Mouse (Mus musculus): ENCODE measurements around the gene Vmn2r94. TPM values are rescaled to one million over a fixed set of nuclear protein-coding genes. Genes with fewer than 3 reads are reported as not detected.

The Vmn2r94 gene
- not detected for polyA plus RNA-seq (2015; fragmentation: Illumina TruSeq; extraction: RNeasy Lipid Tissue Mini Kit (QIAGEN cat#74804); ENCODE audit: insufficient read depth, low replicate concordance)

DNA sequence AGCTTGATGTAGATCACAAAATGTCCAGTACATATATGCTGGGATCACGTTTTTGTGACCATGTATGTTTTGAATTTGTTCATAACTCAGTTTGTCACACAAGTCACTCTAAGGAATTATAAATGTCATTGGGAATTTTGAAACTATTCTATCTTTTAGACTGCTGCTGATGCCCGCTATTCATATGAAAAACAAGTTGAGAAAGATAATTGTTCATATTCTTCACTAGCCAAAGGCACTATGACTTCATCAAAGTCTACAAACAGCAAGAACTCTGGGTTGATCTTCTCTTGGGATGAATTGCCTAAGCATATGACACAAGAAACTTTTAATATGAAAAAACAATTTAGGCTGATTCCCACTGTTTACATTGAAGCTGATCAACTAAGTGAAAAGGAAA lies at the start of gene Vmn2r94:
Gene Vmn2r94 (minus strand): TSS at position 101 of the 400 bp plus-strand sequence.

DNA sequence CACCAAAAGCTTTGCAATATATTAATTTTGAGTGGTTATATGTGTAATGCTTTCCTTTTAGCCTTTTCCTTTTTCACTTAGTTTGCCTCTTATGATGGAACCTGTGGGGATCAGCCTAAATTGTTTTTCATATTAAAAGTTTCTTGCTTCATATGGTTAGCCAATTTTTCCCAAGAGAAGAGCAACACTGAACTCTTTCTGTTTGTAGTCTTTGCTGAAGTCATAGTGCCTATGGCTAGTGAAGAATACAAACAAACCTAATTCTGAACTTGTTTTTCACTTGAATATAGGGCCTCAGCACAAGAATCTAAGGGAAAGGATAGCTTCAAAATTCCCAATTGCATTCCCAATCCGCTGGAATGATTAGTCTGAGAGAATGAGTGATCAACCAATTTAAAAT lies 20.2 kb upstream of the Vmn2r94 start, which contains the start of gene Vmn2r93:
Gene Vmn2r93 (plus strand): TSS at position 301 of the 400 bp plus-strand sequence.

Other genes starting within 250 kb of the Vmn2r94 start
- not detected for gene Vmn2r124, start 228.3 kb downstream of the Vmn2r94 start, polyA plus RNA-seq (2015; fragmentation: Illumina TruSeq; extraction: RNeasy Lipid Tissue Mini Kit (QIAGEN cat#74804); ENCODE audit: insufficient read depth, low replicate concordance)
- gene Vmn2r91, start 192.7 kb downstream of the Vmn2r94 start, polyA plus RNA-seq (2015; fragmentation: Illumina TruSeq; extraction: RNeasy Lipid Tissue Mini Kit (QIAGEN cat#74804); ENCODE audit: insufficient read depth, low replicate concordance), result not detected
- gene Vmn2r92, start 125.9 kb downstream of the Vmn2r94 start, polyA plus RNA-seq (2015; fragmentation: Illumina TruSeq; extraction: RNeasy Lipid Tissue Mini Kit (QIAGEN cat#74804); ENCODE audit: insufficient read depth, low replicate concordance), result not detected
- not detected for gene Vmn2r93, start 20.3 kb upstream of the Vmn2r94 start, polyA plus RNA-seq (2015; fragmentation: Illumina TruSeq; extraction: RNeasy Lipid Tissue Mini Kit (QIAGEN cat#74804); ENCODE audit: insufficient read depth, low replicate concordance)
- not detected for gene Vmn2r95, start 146.3 kb upstream of the Vmn2r94 start, polyA plus RNA-seq (2015; fragmentation: Illumina TruSeq; extraction: RNeasy Lipid Tissue Mini Kit (QIAGEN cat#74804); ENCODE audit: insufficient read depth, low replicate concordance)

Data from spleen, adult 10 weeks (tissue).